Mouse (Mus musculus): ENCODE measurements at regions not wholly inside any gene's neighbourhood (a gene's known extent, or its start where the extent isn't known, plus 50 kb on each side); places are given as distances from the start of the nearest gene placed in this dataset.

- TF ChIP-seq CTCF (IDR thresholded peaks at IDR 0.05; ENCODE audit: borderline replicate concordance, extremely low read depth, insufficient read depth, insufficient read length): no peak
- no peak for TF ChIP-seq POLR2A (IDR thresholded peaks at IDR 0.05; ENCODE audit: borderline replicate concordance, extremely low read depth, insufficient read depth, insufficient read length, poor library complexity, severe bottlenecking)
Measured at GRCm38 (mm10) chr11:24340677-24341076, 262.8 kb downstream of the Bcl11a start.

Data from brain, embryonic 14.5 days (tissue).